Mouse (Mus musculus) stomach, embryonic 16.5 days (tissue): Measurements from ENCODE around the gene Bicra. TPM values are rescaled to one million over a fixed set of nuclear protein-coding genes. Genes with fewer than 3 reads are reported as not detected.
A peak's percentile ranks its signal among the peaks of the same experiment; 100 is the strongest.

Source experiments
- ATAC-seq: fragments of 200-750 bp; cut with Nextera tagmentation; 2 replicates; pipeline ENCODE4 v1.8.0; 2017; ENCODE audit warnings: moderate number of reproducible peaks, moderate TSS enrichment; ENCODE audit not compliant: insufficient read depth, low FRiP score
- H3K27ac ChIP-seq: fragments of 300-500 bp; sonication (generic); 2 replicates; pipeline ENCODE4 v1.5.1; 2014; ENCODE audit warnings: low read length
- H3K27me3 ChIP-seq: fragments of 300-500 bp; sonication (generic); 2 replicates; pipeline ENCODE4 v1.6.1; 2014; ENCODE audit warnings: low read length, control low read depth, mixed read lengths; ENCODE audit not compliant: control insufficient read depth, insufficient read depth
- H3K36me3 ChIP-seq: fragments of 300-500 bp; sonication (generic); 2 replicates; pipeline ENCODE4 v1.6.1; 2014; ENCODE audit warnings: low read length; ENCODE audit not compliant: control insufficient read depth, insufficient read depth
- H3K4me1 ChIP-seq: fragments of 300-500 bp; sonication (generic); 2 replicates; pipeline ENCODE4 v1.6.1; 2014; ENCODE audit warnings: low read length, control low read depth, mixed read lengths; ENCODE audit not compliant: control insufficient read depth, insufficient read depth
- H3K4me2 ChIP-seq: fragments of 300-500 bp; sonication (generic); 2 replicates; pipeline ENCODE4 v1.6.1; 2014; ENCODE audit warnings: low read depth, low read length, mixed read lengths
- H3K4me3 ChIP-seq: fragments of 300-500 bp; sonication (generic); replicated peaks from 2 replicates; pipeline ENCODE4 v1.5.1; 2014; ENCODE audit warnings: mild to moderate bottlenecking, low read length
- H3K9ac ChIP-seq: fragments of 300-500 bp; sonication (generic); 2 replicates; pipeline ENCODE4 v1.6.1; 2014; ENCODE audit warnings: low read length
- H3K9me3 ChIP-seq: fragments of 300-500 bp; sonication (generic); replicated peaks from 2 replicates; pipeline ENCODE4 v1.6.1; 2016; ENCODE audit warnings: low read length, control low read depth; ENCODE audit not compliant: control insufficient read depth
- WGBS: fragments of 180-500 bp; shearing (Covaris S2); extraction: QIAGEN DNeasy Blood & Tissue Kit; methylation state at CpG from one replicate; pipeline ENCODE4 v1.1.7; 2014; 5-methylcytosine and 5-hydroxymethylcytosine counted together
- polyA plus RNA-seq: library from polyadenylated mRNA; unstranded; fragments of >200 nt; fragmentation: Nextera tagmentation; extraction: Ambion mirVana; gene quantifications from 2 replicates; pipeline ENCODE4 v1.2.1, GENCODE M21; 2015

Bicra gene
- polyA plus RNA-seq, 1 experiment from 2014 or later, result 4.5 TPM

DNA sequence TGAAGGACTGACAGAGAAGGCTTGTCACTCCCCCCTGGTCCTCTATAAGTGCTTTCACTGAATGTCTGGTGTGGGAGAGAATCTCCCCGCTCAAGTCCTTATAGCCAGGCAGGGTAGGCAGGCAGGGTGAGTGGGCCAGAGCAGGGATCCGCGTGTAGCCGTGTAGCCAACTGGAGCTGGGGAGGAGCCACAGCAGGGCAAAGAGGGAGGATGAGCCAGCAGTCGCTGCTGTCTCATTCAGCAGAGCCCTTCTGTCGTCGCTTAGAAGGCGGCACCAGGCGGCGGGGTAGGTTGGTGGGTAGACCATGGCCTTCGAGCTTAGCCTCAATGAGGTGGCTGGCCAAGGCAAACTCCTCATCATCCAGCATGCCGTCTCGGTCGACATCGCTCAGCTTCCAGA lies 97.7 kb downstream of the Bicra start:
- no peak overlapping the region for H3K4me3 ChIP-seq
- H3K9ac ChIP-seq, result no peak overlapping the region
- peaks cover 3% of the 10 kb centered on the region; the same call in 1 of the 2 replicates for H3K9me3 ChIP-seq
- peaks cover 22% of the 10 kb centered on the region for H3K36me3 ChIP-seq
- no peaks in the 10 kb centered on the region for H3K27me3 ChIP-seq
- WGBS, result 83% methylated on average over 15 of the region's 15 CpGs
- ATAC-seq, result no peak
- peaks cover 11% of the 10 kb centered on the region for H3K4me1 ChIP-seq
- H3K4me2 ChIP-seq, result no peak overlapping the region
- no peak overlapping the region for H3K27ac ChIP-seq

DNA sequence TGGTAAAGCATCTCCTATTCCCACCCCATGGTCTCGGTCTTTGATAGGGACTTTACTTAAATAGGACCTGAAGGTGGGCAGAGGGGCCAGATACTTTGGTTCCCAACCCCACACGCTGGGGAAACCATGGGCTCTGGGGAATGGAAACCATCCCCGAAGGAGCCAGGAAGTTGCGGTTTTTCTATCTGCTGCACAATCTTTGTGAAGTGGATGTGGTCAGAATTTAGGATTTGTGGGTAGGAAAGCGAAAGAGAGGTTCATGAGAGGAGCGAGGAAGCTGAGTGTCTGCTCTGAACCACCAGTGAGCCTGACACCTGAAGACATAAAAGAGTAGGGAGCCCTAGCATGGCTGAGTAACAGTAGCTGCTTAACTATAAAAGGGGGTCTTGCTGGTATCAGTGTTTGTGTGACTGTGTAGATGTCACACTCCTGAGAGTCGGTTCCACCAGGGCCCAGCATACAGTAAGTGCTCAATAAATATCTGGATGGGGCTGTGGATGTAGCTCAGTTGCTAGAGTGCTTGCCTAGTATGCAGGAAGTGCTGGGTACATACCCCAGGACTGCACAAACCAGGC lies 98.4 kb downstream of the Bicra start:
- Histone ChIP-seq H3K9ac (peak overlapping the region; percentile 14), H3K27me3 (no peaks in the 10 kb centered on the region), H3K36me3 (peaks cover 20% of the 10 kb centered on the region), H3K4me2 (peak overlapping the region; percentile 56), H3K4me1 (peaks cover 18% of the 10 kb centered on the region), H3K9me3 (peaks cover 3% of the 10 kb centered on the region; the same call in 1 of the 2 replicates), H3K27ac (peak overlapping the region; percentile 59), H3K4me3 (no peak overlapping the region)
- ATAC-seq, result no peak
- 80% methylated on average over 7 of the region's 7 CpGs for WGBS

DNA sequence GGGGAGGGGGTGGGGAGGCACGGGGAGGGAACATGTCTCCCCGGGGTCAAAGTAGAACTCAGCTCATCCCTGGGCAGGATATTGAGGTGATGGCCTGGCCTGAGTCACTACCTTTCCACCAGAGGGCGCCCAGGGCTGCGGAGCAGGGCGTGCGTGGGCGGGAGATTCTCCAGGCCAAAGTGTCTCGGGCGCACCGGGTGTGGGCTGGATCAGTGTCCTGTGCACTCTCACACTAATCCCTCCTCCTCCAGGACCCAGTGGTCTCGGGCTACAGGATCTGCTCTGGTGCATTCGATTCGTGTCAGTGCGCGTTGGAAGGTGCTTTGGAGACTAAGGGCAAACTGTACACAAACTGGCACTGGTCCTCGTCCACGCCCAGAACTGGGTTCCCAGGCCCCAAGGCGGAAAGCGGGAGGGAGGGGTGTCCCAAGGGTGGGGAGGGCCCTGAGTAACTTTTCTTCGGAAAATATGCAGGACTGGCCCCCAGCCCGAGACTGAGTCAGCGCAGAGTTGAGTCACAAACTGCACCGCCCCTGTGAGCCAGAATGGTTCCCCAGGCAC lies 99.3 kb downstream of the Bicra start:
- peak; percentile 80 for ATAC-seq
- 2% methylated on average over 23 of the region's 23 CpGs for WGBS
- peak overlapping the region; percentile 14 for H3K9ac ChIP-seq
- H3K4me1 ChIP-seq, result peaks cover 22% of the 10 kb centered on the region
- peaks cover 3% of the 10 kb centered on the region; the same call in 1 of the 2 replicates for H3K9me3 ChIP-seq
- peaks cover 12% of the 10 kb centered on the region for H3K36me3 ChIP-seq
- peak overlapping the region; percentile 56 for H3K4me2 ChIP-seq
- H3K27me3 ChIP-seq, result no peaks in the 10 kb centered on the region
- H3K27ac ChIP-seq, result peak overlapping the region; percentile 59
- H3K4me3 ChIP-seq, result peak overlapping the region; percentile 32

DNA sequence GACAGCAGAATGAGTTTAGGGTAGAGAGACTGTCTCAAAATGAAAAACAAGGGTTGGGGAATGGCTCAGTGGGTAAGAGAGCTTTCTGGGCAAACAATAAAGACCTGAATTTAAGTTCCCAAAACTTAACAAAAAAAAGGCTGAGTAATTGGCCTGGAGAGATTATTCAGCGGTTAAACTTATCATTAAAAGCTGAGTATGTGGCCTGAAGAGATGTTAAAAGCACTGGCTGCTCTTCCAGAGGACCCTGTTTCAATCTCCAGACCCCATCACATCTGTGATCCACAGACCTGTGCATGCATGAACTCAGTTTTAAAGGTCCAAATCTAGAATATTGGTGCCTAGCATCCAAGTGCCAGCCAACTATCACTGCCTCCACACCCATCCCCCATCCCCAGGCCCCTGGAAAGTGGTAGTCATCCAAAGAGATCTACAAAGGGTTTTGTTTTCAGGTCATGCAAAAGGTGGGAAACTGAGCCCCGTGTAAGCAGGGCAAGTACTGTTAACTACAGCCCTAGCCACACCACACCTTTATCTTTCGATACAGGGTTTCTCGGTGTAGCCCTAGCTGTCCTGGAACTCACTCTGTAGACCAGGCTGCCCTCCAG lies 100.0 kb downstream of the Bicra start:
- H3K27me3 ChIP-seq, result no peaks in the 10 kb centered on the region
- no peak overlapping the region for H3K4me3 ChIP-seq
- 44% methylated on average over 4 of the region's 4 CpGs for WGBS
- H3K27ac ChIP-seq, result peak overlapping the region; percentile 59
- ATAC-seq, result no peak
- H3K9me3 ChIP-seq, result no peaks in the 10 kb centered on the region
- H3K4me1 ChIP-seq, result peaks cover 22% of the 10 kb centered on the region
- peak overlapping the region; percentile 14 for H3K9ac ChIP-seq
- H3K36me3 ChIP-seq, result peaks cover 9% of the 10 kb centered on the region
- peak overlapping the region; percentile 56 for H3K4me2 ChIP-seq

DNA sequence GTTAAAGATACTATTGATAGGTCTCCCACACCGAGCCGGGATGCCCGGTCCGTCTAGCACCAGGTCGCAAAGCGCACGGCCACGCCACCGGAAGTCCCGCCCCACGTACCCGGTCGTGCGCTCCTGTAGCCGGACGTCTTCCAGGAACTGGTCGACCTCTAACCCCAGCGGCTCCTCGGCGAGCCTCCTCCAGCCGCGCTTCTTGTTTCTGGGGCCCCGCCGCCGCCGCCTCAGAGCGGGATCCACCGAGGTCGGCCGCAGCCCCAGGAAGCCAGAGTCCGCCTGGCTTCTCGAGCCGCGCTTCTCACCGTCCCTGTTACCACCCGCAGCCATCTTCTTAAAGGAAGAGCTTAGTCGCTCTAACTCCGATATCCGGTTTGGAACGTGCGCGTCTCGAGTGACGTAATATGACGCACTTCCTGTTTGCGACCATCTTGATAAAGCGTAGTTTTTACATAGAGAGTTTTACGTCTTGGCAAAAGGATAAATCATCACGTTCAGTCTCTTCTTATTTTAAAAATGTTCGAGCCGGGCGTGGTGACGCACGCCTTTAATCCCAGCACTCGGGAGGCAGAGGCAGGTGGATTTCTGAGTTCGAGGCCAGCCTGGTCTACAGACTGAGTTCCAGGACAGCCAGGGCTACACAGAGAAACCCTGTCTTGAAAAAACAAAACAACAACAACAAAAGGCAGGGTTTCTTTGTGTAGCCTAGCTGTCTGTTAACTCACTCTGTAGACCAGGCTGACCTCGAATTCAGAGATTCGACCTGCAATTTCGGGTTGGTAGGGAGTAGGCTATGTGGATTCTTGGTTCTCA lies 101.8 kb downstream of the Bicra start, which contains the start of gene Nop53:
Gene Nop53, minus strand, starts transcription at position 354 of the 816 bp plus-strand sequence.
- no peaks in the 10 kb centered on the region for H3K27me3 ChIP-seq
- H3K9me3 ChIP-seq, result no peaks in the 10 kb centered on the region
- peak within 1 kb of the TSS; percentile 94 for H3K4me2 ChIP-seq
- peak within 1 kb of the TSS; percentile 90 for H3K9ac ChIP-seq
- ATAC-seq, result peak; percentile 88
- H3K4me1 ChIP-seq, result peaks cover 22% of the 10 kb centered on the region
- peak within 1 kb of the TSS; percentile 97 for H3K27ac ChIP-seq
- peaks cover 19% of the 10 kb centered on the region for H3K36me3 ChIP-seq
- peak within 1 kb of the TSS; percentile 79 for H3K4me3 ChIP-seq
- 2% methylated on average over 59 of the region's 59 CpGs for whole genome bisulfite sequencing

DNA sequence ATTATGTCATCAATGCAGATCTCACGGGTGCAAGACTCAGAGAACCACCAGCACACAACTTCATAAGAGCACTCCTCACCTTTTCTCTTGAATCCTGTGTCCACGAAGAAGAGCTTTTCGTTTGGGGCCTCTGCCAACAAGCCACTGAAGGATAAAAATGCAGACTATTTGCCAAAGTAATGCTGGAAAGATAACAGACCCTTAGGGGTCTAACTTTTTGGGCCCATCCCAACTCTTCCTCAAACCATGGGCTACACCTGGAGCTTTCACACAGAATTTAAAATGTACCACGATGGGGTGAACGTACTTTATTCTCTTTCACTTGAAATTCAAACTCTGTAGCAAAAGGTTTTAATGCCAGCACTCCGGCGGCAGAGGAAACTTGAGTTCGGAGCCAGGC lies 102.5 kb downstream of the Bicra start:
- peak overlapping the region; percentile 94 for H3K4me2 ChIP-seq
- peak overlapping the region; percentile 90 for H3K9ac ChIP-seq
- H3K27me3 ChIP-seq, result no peaks in the 10 kb centered on the region
- 6% methylated on average over 8 of the region's 8 CpGs for WGBS
- H3K36me3 ChIP-seq, result peaks cover 24% of the 10 kb centered on the region
- ATAC-seq, result no peak
- H3K4me3 ChIP-seq, result peak overlapping the region; percentile 79
- H3K9me3 ChIP-seq, result no peaks in the 10 kb centered on the region
- H3K27ac ChIP-seq, result peak overlapping the region; percentile 97
- peaks cover 22% of the 10 kb centered on the region for H3K4me1 ChIP-seq

DNA sequence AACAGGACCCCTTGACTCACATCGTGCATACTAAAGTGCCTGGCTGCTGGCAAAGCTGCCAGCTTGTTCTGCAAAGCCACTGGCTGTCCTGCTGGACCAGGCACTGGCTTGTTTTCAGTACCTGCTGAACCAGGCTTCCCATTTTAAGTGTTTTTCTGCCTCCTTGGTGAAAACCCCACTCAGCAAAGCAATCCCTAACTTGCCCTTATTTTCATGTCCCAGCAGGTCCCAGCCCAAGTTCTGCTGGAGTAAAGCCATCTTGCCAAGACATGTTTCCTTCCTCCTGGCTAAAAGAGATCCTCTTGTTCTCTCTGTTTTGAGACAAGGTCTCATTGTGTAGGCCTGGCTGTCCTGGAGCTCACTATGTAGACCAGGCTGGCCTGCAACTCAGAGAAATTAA lies 103.4 kb downstream of the Bicra start:
- Histone ChIP-seq H3K27me3 (no peaks in the 10 kb centered on the region), H3K4me3 (peak overlapping the region; percentile 14; the same call in 1 of the 2 replicates), H3K36me3 (peaks cover 19% of the 10 kb centered on the region), H3K4me2 (peak overlapping the region; percentile 94; the same call in 1 of the 2 replicates), H3K9ac (peak overlapping the region; percentile 40; the same call in 1 of the 2 replicates), H3K9me3 (no peaks in the 10 kb centered on the region), H3K4me1 (peaks cover 22% of the 10 kb centered on the region), H3K27ac (peak overlapping the region; percentile 97)
- ATAC-seq, result no peak
- 88% methylated on average over 1 of the region's 1 CpGs for WGBS

DNA sequence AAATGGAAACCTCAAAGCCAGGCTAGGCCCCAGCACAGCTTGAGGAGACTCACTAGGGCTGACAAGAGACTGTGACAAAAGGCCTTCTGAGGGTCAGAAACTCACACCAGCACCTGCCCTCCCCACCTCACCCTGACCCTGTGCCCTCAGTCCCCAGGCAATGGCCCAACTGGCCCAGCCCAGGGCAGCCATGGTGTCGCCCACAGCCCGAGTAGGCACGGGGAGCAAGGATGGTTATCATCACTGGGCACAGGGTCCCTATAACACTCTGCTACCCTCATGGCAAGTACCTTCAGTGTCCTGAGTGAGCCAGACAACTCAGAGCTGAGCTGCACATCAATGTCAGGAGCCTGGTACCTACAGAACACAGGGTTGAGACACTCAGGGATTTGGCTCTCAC lies 109.1 kb downstream of the Bicra start:
- no peak overlapping the region for H3K9ac ChIP-seq
- no peak overlapping the region for H3K4me3 ChIP-seq
- no peak for ATAC-seq
- H3K4me2 ChIP-seq, result no peak overlapping the region
- peaks cover 40% of the 10 kb centered on the region for H3K36me3 ChIP-seq
- no peak overlapping the region for H3K27ac ChIP-seq
- WGBS, result 94% methylated on average over 3 of the region's 3 CpGs
- H3K4me1 ChIP-seq, result no peaks in the 10 kb centered on the region; the same call in 1 of the 2 replicates
- no peaks in the 10 kb centered on the region for H3K9me3 ChIP-seq
- no peaks in the 10 kb centered on the region for H3K27me3 ChIP-seq
